Mouse (Mus musculus) B cell, adult 2 months (primary cell): ENCODE results near the gene Csrp1.

ENCODE experiments used
- DNase-seq, 2 experiments: peaks; one replicate each; pipeline ENCODE4 v3.0.0; 2022

Csrp1 gene

DNA sequence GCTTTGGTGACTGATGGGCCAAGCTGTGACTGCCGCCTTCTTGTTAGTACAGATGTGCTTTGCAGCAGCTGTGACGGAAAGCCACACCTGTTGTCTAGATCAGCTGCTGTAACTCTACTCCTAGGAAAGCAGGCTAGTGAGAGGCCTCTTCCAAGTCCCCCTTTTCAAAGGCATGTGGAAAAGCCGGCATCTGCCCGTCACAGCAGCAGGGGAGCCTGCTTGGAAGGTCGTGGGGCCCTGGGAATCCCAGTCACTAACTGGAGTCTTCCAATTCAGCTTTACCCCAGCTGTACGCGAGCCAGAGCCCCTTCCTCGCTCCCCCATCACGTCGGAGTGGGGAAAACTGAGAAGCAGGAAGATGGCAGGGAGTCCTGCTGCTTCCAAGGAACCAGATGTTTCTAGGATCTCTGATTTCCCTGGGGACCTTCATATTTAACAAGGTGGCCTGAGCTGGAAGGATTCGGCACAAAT, 21.4 kb upstream of the Csrp1 start:
- no peak for DNase-seq

DNA sequence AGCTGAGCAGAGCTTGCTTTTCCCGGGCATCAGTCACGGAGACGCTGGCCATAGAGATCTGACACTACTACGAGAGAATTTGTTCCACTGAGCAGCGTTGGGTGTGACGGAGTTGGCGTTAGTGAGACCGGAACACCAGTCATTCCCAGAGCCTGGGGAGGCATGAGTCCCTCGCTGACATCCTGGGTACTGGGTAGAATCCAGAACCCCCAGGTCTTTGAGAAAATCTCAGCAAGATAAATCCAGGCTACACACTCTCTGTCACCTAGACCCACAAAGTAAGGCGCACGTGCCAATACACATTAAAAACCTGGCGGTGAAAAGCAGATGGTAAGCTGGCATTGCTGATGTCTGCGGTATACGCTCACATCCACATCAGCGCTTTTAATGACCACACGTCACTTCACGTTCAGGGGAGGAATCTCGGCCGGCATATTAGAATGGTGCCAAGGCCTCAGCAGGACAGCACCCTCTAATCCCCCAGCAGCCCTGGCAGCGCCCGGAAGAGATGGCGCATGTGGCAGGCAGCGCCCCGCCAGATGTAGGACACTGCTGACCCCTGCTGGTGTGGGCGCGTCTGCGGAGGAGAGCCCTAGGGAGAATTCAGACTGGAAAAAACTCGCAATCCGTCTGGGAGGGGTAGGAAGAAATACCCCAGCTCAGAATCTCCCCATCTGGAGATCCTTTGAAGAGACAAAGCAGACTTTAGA, 20.7 kb upstream of the Csrp1 start:
- peak; percentile 31 to 37 for DNase-seq

DNA sequence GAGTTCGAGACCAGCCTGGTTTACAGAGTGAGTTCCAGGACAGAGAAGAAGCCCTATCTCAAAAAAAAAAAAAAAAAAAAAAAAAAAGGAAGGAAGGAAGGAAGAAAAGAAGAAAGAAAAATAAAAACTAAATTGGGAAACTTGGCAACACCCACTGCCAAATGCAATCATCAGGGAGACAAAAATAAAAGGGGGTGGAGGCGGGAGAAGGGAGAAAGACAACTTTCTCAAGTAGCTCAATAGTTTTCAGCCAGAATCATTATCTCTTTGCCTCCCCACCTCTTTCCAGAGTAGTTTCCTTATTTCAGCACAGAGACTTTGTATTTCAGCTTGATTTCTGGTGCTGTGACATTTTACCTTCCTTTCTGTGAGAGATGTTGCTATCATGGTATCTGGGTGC, 20.0 kb upstream of the Csrp1 start:
- DNase-seq = no peak

DNA sequence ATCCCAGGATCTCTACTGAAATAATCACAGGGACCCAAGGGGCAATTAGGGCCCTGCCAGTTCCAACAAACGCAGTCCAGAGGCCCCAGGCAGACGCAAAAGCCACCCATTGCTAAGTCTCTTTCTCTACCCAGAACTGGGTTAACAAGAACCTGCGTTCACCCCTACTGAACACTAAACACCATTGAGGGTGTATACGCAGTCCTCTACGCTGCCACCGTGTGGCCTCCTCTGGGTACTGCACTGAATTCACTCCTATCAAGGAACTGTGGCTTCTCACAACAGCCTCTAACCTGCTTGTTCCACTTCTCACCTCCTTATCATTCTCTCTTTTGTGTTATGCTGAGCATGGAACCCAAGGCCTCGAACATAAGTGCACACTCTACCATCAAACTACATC, 19.3 kb upstream of the Csrp1 start:
- DNase-seq = peak; percentile 80 to 81

DNA sequence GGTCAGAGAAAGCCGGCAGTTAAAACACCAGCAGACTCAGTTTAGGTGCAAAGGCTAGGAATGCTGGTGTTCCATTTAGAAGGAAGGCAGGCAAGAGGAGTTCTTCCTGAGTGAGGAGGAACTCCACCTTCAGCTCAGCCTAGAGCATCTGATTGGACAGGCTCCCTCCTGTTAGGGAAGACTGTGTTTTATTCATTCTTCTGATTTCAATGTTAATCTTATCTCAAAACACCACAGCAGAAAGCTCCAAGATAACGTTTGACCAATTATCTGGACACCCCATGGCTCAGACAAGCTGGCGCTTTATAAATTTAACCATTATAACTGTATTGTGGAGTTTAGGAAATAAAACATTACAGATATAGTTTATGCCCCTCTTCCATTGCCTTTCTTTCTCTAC, 18.5 kb upstream of the Csrp1 start:
- DNase-seq = no peak

DNA sequence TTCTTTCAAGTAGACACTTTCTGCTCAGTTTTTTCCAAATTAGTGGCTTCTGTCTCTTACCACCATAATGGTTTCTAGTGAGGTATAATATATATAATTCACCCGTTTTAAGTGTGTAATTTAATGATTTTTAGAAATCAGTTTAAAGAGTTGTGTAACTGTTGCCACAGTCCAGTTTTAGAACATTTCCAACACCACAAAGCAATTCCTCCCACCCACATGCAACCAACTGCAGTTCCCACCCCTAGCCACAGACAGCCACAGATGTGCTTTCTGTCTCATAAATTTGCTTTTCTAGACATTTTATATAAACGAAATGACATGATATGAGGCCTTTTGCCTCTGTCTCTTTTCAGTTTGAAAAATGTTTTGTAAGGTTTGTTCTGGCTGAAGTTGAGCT, 17.1 kb upstream of the Csrp1 start:
- DNase-seq = no peak

DNA sequence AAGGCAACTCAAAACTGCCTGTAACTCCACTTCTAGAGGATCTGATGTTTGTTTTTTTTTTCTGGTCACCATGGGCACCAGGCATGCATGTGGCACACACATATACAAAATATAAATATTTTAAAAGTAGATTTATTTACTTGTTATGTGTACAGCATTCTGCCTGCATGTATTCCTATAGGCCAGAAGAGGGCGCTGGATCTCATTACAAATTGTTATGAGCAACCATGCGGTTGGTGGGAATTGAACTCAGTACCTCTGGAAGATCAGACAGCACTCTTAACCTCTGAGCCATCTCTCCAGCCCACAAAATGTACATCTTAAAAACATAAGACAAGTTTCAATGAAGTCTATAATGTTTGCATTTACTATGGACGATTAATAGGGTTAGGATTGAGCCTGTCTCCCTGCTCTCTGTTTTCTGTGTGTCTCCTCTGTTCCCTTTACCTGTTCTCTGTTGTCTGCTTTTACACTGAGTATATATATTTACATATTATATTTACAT, 15.5 kb upstream of the Csrp1 start:
- DNase-seq = no peak

DNA sequence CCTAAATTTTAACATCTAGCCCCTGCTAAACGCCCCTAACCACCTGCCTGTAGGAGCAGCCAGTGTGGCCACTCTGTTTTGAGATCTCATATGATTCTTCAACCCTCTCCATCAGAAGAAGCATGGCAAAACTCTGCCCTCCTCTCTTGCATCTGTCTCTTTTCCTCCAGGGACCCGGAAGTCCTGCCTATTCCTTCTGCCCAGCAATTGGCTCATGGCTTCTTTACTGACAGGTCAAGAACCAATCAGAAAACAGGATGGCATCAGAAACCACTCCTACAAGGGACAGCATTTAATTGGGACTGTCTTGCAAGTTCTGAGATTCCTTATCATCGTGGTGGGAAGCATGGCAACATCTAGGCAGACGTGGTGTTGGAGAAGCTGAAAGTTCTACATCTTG, 11.5 kb upstream of the Csrp1 start:
- no peak for DNase-seq

DNA sequence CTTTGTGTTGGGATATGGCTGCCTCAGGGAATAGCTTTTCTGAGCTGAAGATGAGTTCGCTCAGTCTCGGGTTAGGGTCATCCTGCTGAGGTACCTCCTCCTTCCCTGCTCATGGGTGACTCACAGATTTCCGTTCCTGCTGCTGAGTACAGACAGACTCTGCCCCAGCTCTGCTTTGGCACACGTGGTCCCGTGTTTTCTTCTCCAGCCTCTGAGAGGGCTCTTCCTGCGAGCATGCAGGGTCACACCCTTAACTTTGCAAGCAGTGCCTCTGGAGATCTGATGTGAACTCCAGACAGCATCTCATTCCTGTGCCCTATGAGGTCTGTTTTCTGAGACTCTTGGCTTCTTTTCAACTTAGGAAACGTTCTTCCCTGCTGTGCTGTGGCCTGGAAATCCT, 8.7 kb upstream of the Csrp1 start:
- no peak for DNase-seq

DNA sequence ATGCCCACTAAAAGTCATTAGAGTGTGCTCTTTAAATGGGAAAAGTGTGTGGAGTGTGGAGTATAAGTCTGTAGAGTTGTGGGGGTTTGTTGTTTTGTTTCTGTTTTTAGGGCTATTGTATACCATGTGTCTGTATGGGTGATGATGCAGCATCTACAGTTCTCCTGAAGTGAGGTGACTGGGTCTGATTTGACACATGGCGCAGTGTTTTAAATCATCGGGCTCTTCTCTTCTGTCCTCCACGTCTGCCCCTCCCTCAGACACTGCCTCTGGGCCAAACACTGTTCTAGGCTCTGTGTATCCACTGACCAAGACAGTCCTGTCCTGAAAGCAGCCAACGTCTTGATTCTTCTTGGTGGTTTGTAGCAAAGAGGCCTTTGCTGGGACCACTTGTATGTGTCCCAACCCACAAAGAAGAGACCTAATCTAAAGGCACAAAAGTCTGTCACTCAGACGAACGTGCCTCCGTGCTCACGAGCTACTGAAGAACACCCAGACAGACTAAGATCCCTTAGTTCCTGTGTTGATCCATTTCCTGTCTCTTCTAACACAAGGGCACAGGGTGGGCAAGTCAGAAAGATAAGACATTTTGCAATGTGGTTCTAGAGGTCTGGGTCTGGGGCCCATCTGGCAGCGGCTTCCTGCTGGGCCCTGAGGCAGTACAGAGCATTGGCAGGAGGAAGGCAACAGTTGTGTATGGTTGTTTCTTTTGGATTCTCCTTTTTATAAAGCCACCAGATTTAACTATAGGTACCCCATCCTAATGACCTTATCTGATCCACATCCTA, 5.6 kb upstream of the Csrp1 start:
- DNase-seq = no peak

DNA sequence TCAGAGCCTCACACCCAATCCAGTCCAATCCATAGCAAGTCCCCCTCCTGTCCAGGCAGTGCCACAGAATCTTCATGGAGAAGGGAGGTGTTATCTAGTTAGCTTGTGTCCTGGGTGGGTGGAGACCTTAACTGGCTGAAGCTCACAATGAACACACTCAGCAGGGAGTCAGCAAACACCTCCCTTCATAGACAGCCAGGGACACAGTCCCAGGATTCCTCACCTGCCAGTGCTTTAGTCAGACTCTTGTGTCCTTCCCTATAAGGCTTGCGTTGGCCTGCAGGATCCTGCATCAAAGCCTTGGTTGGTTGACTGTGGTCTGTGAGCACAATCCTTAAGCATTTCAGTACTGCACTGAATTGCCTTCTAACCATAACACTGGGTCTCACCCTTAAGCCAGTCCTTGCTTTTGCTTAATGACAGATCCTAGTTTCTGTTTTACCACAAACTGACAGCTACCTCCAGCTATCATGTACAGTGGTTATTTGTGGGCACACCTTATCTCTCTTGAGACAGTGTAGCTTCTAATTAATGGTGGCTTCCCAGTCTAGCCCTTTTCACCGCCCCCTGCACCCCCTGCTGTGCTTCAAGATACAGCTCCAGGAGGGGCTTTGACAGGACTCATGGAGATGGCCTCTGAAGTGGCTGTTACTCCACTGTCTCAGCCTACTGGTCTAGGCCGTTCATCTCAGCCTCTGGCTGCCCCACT, 4.8 kb upstream of the Csrp1 start:
- DNase-seq = no peak

DNA sequence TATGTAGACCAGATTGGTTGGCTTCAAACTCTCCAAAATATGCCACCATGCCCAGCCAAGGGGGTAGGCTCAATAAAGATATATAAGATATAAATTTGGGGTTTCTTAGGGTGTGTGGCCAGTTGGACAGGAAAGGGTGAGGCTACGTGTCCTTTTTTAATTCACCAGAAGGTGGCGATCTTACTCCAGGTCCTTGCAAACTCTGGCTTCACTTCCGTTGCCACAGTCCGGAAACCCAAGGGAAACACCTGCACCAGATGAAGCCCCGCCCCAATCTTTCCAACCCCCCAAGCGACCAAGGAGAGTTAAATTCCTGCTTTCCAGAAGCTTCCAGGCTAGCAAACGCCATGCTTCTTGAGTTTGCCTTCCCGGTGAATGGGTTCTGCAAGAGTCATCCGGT, 375 bp upstream of the Csrp1 start:
- peak; percentile 80 to 83 for DNase-seq

DNA sequence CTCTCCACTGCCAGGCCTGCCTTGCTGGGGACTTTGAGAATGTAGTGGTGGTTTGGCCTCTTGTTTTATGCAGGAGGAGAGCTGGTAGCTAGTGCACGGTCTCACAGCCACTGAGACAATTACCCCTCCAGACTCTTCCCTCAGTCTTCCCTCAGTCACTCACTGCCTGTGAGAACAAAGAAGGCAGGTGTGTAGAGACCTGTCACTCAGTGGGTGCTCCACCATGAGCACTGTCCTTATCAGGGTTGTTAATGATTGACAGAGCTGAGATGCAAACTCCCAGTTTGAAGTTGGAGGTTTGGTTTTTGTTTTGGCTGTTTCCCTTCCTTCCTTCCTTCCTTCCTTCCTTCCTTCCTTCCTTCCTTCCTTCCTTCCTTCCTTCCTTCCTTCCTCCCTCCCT, 3.2 kb downstream of the Csrp1 start:
- DNase-seq = no peak

DNA sequence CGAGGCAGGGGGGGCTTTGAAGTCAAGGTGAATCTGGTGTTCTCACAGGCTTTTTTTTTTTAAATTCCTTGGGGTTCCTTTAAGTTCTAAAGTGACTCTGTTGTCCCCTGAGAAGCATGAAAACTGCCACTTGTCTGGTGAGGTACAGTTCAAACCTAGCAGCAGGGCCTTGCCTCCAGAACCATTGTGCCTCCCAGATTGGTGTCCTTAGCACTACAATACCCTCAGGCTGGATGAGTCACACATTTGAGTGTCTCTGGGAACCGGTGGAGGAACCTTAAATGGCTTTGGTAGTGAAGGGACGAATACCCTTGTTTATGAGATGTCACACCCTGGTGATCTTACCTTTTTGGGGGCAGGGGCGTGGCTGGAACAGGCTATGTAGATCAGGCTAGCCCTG, 4.3 kb downstream of the Csrp1 start:
- no peak for DNase-seq

DNA sequence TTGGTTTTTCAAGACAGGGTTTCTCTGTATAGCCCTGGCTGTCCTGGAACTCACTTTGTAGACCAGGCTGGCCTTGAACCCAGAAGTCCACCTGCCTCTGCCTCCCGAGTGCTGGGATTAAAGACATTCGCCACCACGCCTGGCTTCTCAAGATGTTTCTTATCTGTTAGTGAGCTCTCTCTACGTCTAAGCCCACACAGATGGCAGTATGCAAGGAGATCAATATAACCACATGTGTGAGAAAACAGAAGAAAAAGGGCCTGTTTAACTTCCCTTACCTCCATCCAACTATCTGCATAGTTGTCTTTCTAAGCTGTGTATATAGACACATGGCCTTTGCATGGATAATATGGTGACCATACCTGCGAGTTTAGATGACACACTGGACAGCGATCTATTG, 5.5 kb downstream of the Csrp1 start:
- no peak for DNase-seq

DNA sequence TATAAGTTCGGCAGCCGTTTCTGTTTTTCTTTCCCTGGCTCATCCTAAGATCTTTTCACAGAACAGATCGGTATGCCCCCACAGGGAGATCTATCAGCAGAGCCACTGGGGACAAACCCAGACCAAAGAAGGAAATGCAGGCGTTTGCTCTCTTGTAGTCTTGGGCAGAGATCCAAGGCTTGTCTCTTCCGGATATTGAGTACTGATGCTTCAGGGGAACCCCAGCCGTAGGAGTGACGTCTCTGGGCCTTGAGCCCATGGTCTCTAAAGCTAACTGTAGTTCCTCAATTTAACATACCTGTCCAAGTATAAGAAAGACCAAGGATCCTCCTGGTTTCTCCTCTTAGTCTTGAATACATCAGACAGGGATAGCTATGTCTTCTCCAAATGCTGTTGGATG, 6.1 kb downstream of the Csrp1 start:
- peak; percentile 77 to 85 for DNase-seq

DNA sequence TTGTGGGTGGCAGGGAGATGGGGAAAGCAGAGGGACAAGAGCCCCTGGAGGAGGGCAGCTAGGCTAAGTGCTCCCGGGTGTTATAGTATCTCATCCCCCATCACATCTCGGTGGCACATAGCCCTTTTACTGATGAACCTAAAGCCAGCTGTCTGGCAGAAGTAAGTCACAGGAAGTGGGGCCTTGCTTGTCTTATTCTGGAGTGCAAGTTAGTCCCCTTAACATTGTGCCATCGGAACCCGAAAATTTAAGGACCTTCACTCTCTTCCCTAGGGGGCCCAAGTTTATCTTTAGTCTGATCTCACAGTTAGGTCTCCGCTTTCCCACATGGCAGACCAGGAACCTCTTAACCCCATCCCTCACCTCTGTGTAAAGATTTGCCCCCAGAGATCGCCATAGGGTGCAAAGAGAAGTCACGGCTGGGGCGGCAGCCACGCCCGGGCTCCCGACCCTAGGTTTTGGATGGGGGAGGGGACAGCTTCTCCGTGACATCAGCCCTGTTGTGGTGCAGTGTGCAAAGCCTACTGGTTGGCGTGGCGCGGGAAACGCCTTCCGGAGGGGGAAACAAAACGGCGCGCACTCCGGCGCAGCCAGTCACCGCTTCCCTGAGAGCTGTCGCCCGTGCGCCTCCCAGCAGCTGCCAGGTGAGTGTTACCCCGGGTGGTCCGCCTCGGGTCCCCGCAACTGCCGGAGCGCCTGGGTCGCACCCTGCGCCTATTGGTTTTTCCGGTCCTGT, 8.9 kb downstream of the Csrp1 start:
- DNase-seq = peak; percentile 90 to 92

DNA sequence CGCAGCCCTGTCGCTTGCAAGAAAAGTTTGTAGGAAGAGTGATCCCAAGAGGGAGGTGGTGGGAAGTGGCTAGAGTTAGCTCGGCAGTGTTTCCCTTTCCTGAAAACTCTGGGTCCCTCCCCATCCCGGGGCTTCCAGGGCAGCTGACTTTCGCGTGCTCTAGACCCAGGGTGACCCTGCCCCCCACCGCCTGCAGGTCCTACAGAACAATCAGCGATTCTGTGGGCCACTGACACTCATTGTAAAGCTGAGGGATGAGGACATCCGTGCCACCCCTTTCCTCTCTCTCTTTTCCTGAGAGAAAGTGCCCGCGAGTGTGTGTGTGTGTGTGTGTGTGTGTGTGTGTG, 9.5 kb downstream of the Csrp1 start:
- no peak for DNase-seq

DNA sequence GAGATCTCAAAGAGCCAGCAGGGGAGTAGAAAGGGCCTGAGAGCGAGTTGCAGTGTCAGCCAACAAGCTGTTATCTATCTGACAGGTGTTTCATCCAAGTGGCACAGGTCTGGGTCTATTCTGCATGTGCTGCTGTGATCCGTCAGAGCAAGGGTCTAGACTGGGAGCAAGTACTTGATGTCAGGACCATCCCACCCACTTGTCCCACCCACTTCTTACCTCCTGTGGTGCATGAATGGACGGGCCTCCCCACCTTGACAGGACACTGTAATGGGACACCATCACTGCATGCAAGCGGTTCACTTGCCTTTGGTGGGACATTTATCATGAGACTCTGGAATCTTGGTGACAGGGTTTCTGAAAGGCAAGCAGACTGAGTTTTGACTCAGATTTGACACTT, 10.0 kb downstream of the Csrp1 start:
- DNase-seq = no peak

DNA sequence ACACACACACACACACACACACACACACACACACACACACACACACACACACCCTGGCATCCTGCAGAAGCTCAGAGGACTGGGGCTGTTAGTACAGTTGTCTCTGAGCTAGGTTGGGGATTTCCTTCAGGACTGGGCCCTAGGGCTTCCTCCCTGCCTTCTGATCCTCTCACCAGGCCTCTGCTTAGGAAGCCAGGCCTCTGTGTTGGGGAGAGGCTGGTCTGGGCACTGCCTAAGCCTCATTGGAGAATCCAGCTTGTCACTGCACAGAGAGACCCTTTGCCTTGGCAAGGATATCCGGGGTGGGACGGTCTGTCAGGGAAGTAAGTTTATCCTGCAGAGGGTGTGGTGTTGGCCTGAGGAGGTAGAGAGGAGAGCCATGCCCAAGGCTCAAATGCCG, 10.4 kb downstream of the Csrp1 start:
- no peak for DNase-seq

DNA sequence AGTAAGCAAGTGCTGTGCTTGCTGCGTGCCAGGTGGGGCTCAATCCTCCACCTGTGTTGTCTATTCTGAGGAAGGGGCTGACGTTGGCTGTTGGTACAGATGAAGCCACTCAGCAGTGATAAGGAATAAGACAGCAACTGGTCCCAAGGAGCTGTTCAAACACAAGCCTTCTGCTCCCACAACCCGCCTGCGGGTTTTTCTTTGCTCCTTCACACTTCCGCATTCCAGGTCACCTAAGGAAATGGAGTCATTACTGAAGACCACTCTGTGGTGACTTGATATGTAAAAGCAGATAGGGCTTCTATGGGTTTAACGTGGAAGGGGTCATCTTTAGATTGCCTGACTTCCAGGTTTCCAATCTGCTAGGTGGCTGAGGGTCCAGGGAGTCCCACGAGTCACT, 11.5 kb downstream of the Csrp1 start:
- DNase-seq = no peak

DNA sequence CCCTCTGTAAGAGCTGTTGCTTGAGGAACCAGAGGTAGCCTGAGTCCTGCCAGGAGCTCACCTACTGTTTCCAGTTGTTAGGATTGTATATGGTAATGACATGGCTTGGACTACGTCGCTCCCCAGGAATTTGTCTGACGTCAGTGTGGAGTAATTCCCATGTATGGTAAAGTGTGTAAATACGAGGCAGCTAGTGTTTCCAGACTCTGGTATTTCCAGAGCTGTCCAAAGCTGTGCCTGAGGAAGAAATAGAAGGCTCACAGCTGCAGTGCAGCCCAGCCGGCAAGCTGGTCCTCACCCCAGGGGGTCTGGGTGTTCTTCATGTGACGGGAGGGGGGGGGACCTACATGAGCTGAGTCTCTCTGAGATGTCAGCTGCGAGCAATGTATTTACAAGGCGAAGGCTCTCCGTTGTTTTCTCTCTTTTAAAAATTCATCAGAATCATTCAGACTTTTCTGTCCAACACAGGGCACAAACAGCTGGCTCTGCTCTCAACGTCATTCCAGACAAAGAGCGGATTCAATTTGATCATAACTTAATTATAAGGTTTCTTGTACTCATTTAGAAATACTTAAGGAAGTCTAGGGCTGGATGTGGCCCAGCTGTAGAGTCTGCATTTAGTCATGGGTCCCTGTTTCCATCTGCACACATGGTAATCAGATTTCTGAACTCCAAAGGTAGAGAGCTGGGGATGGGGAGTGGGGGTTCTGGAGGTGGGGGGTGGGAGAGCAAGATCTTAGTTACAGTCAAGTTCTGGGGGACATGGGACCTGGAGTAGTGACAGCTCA, 12.2 kb downstream of the Csrp1 start:
- no peak for DNase-seq
